ENCODE assay signal across 9 mouse cellular contexts in the genomic region with DNA sequence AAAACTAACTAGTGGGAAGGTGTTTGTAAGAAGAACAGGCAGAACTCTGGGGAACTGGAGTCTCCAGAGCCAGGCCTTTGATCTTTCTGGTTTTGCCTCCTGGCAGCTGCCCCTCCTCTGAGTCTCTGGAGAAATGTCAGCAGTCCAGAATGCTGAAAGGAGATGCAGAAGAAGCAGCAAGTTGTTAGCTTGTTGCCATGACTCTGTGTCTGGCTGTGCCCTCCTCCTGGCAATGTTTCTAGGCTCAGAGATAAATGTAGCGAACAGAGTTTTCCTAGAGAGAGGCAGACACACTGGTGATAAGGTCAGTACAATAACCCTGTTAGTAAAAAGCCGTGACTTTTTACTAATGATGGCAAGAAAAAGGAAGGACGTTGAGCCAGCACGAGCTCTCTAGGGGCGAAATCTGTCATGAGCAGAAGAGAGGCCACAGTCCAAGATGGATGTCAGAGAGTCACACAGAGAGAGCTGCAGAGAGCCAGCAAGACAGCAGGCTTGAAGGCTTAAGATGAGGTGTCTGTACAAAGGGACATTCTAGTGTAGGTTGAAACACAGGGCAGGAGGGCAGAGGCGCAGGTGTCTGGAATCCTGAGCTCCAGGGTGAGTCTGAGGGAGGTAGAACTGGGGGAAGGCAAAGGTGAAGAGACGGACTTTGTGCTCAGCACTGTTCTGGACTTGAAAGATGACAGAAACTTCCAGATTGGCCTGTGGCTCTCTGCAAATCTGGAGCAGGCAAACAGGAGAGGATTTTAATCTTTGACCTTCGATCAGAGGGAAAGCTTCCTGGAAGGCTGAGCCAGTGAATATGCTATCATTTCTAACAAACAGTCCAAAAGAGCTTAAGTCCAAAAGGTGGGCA.
A peak's percentile ranks its signal among the peaks of the same experiment; 100 is the strongest.
DNase-seq lines count a peak whose midpoint lies in the region; ATAC-seq and TF ChIP-seq lines count a peak whose summit lies in the region.
"Had no signal": no experiment of that assay in that cellular context is flagged by ENCODE, and none has a peak within 500 bp of the region (broad histone marks: within the 10 kb centered on the region; RNA-seq: fewer than 3 reads in every experiment).

No protein-coding gene starts in this region.

- ATAC-seq in intestine, embryonic 14.5 days (replicated peaks; ENCODE audit: low FRiP score, low TSS enrichment, low read depth): no peak; the same call in 1 of the 2 replicates
- no peak for ATAC-seq in neural tube, embryonic 15.5 days (ENCODE audit: low FRiP score)

- H3K36me3 ChIP-seq in liver, adult 2 months (ENCODE audit: control insufficient read depth, insufficient read depth, low read length): no peaks in the 10 kb centered on the region
- peaks cover 4% of the 10 kb centered on the region; the same call in 1 of the 2 replicates for H3K36me3 ChIP-seq in intestine, embryonic 14.5 days (ENCODE audit: control insufficient read depth, insufficient read depth, low read length)
- H3K36me3 ChIP-seq in neural tube, embryonic 15.5 days: no peaks in the 10 kb centered on the region; the same call in 1 of the 2 replicates
- H3K36me3 ChIP-seq: lung, embryonic 15.5 days had no signal

- WGBS in liver, adult 2 months: 19% methylated on average over 8 of the region's 8 CpGs
- 68% methylated on average over 8 of the region's 8 CpGs for WGBS in intestine, embryonic 14.5 days
- WGBS in neural tube, embryonic 15.5 days: 65% methylated on average over 8 of the region's 8 CpGs

- H3K4me2 ChIP-seq in intestine, embryonic 14.5 days (ENCODE audit: low read length): no peak overlapping the region
- H3K4me2 ChIP-seq in neural tube, embryonic 15.5 days: no peak overlapping the region
- H3K4me2 ChIP-seq: lung, embryonic 15.5 days had no signal

- no peaks in the 10 kb centered on the region; the same call in 1 of the 2 replicates for H3K79me2 ChIP-seq in liver, adult 2 months (ENCODE audit: control insufficient read depth, insufficient read depth, low read length)

- TF ChIP-seq POLR2A in liver, adult 2 months (IDR thresholded peaks at IDR 0.05; ENCODE audit: extremely low read depth, insufficient read depth, low read length): no peak
- no peak for TF ChIP-seq POLR2A in brain, embryonic 14.5 days (IDR thresholded peaks at IDR 0.05; ENCODE audit: borderline replicate concordance, extremely low read depth, insufficient read depth, insufficient read length, poor library complexity, severe bottlenecking)

- DNase-seq in liver, adult 2 months (ENCODE audit: extremely low read depth, low read depth, low spot score): peak; percentile 100
- no peak for DNase-seq in liver
- peak; percentile 62 for DNase-seq in brain, embryonic 14.5 days (ENCODE audit: low read depth)
- DNase-seq in intestine, embryonic 14.5 days (ENCODE audit: low spot score): peak; percentile 52
- no peak for DNase-seq in spleen, postnatal 36 days (ENCODE audit: low spot score in 2 of 2)
- no peak for DNase-seq in thymus, adult 18-20 months
- DNase-seq in spleen, adult 18-20 months: no peak

- TF ChIP-seq CTCF in liver, adult 2 months (IDR thresholded peaks at IDR 0.05; ENCODE audit: low read depth, low read length): no peak
- TF ChIP-seq CTCF in brain, embryonic 14.5 days (IDR thresholded peaks at IDR 0.05; ENCODE audit: borderline replicate concordance, extremely low read depth, insufficient read depth, insufficient read length): no peak

- H3K4me3 ChIP-seq in liver, adult 2 months (ENCODE audit: insufficient read depth, low read depth, low read length): no peak overlapping the region
- no peak overlapping the region for H3K4me3 ChIP-seq in intestine, embryonic 14.5 days (ENCODE audit: low read depth, low read length)
- H3K4me3 ChIP-seq in neural tube, embryonic 15.5 days (replicated peaks): no peak overlapping the region
- H3K4me3 ChIP-seq: lung, embryonic 15.5 days had no signal

- peaks cover 37% of the 10 kb centered on the region for H3K4me1 ChIP-seq in liver, adult 2 months (ENCODE audit: control insufficient read depth, insufficient read depth, low read length)
- peaks cover 24% of the 10 kb centered on the region for H3K4me1 ChIP-seq in intestine, embryonic 14.5 days (replicated peaks; ENCODE audit: control insufficient read depth, insufficient read depth, low read length)
- H3K4me1 ChIP-seq in neural tube, embryonic 15.5 days: peaks cover 56% of the 10 kb centered on the region

- no peaks in the 10 kb centered on the region for H3K27me3 ChIP-seq in liver, adult 2 months (ENCODE audit: control insufficient read depth, insufficient read depth, low read length)
- H3K27me3 ChIP-seq in intestine, embryonic 14.5 days (replicated peaks; ENCODE audit: control insufficient read depth, insufficient read depth, low read length): no peaks in the 10 kb centered on the region
- H3K27me3 ChIP-seq in neural tube, embryonic 15.5 days (replicated peaks): no peaks in the 10 kb centered on the region
- H3K27me3 ChIP-seq: lung, embryonic 15.5 days had no signal

- H3K9me3 ChIP-seq in intestine, embryonic 14.5 days (ENCODE audit: control insufficient read depth, low read length): no peaks in the 10 kb centered on the region
- H3K9me3 ChIP-seq in neural tube, embryonic 15.5 days (replicated peaks): no peaks in the 10 kb centered on the region
- H3K9me3 ChIP-seq: lung, embryonic 15.5 days had no signal

- H3K9ac ChIP-seq in liver, adult 2 months (ENCODE audit: low read depth, low read length): peak overlapping the region; percentile 49
- H3K9ac ChIP-seq in intestine, embryonic 14.5 days (ENCODE audit: low read length): no peak overlapping the region
- no peak overlapping the region for H3K9ac ChIP-seq in neural tube, embryonic 15.5 days (replicated peaks)
- H3K9ac ChIP-seq: lung, embryonic 15.5 days had no signal

- H3K27ac ChIP-seq in liver, adult 2 months (replicated peaks; ENCODE audit: insufficient read depth, low read depth, low read length): peak overlapping the region; percentile 100
- H3K27ac ChIP-seq in intestine, embryonic 14.5 days (ENCODE audit: low read depth): peak overlapping the region; percentile 30; the same call in 1 of the 2 replicates
- H3K27ac ChIP-seq in neural tube, embryonic 15.5 days (replicated peaks): peak overlapping the region; percentile 63
- H3K27ac ChIP-seq: lung, embryonic 15.5 days had no signal

Comparison
In these comparisons a context has a peak if more than half of its experiments do, and no peak if none do; other contexts are left out.
1. DNase-seq: peak in liver, adult 2 months (single experiment), brain, embryonic 14.5 days (single experiment) and intestine, embryonic 14.5 days (single experiment); none in liver (single experiment), spleen, postnatal 36 days (0 of 2), thymus, adult 18-20 months (0 of 2) and spleen, adult 18-20 months (0 of 2).
2. H3K27ac ChIP-seq: peak in every context shown above with its lines; median percentile 100 in liver, adult 2 months; 63 in neural tube, embryonic 15.5 days; 30 in intestine, embryonic 14.5 days.